Mouse (Mus musculus) embryonic facial prominence, embryonic 15.5 days (tissue): ENCODE measurements at regions not wholly inside any gene's neighbourhood (a gene's known extent, or its start where the extent isn't known, plus 50 kb on each side); places are given as distances from the start of the nearest gene placed in this dataset.

Experiments used
- ATAC-seq: fragments of 200-750 bp; cut with Nextera tagmentation; 2 replicates; pipeline ENCODE4 v1.8.0; 2017; ENCODE audit warnings: low read depth, moderate TSS enrichment; ENCODE audit not compliant: insufficient number of reproducible peaks, low FRiP score, low TSS enrichment
- H3K27ac ChIP-seq: fragments of 300-500 bp; sonication (generic); replicated peaks from 2 replicates; pipeline ENCODE4 v1.5.1; 2015; ENCODE audit warnings: mild to moderate bottlenecking, inconsistent platforms
- H3K27me3 ChIP-seq: fragments of 300-500 bp; sonication (generic); 2 replicates; pipeline ENCODE4 v1.6.1; 2015; ENCODE audit warnings: inconsistent platforms
- H3K36me3 ChIP-seq: fragments of 300-500 bp; sonication (generic); 2 replicates; pipeline ENCODE4 v1.6.1; 2015; ENCODE audit warnings: mild to moderate bottlenecking, inconsistent platforms
- H3K4me1 ChIP-seq: fragments of 300-500 bp; sonication (generic); 2 replicates; pipeline ENCODE4 v1.6.1; 2015; ENCODE audit warnings: inconsistent platforms
- H3K4me2 ChIP-seq: fragments of 300-500 bp; sonication (generic); replicated peaks from 2 replicates; pipeline ENCODE4 v1.6.1; 2015; ENCODE audit warnings: mild to moderate bottlenecking, inconsistent platforms
- H3K4me3 ChIP-seq: fragments of 300-500 bp; sonication (generic); replicated peaks from 2 replicates; pipeline ENCODE4 v1.5.1; 2015; ENCODE audit warnings: mild to moderate bottlenecking, inconsistent platforms
- H3K9ac ChIP-seq: fragments of 300-500 bp; sonication (generic); 2 replicates; pipeline ENCODE4 v1.6.1; 2015; ENCODE audit warnings: inconsistent platforms
- H3K9me3 ChIP-seq: fragments of 300-500 bp; sonication (generic); replicated peaks from 2 replicates; pipeline ENCODE4 v1.6.1; 2016; ENCODE audit warnings: inconsistent platforms
- WGBS: fragments of 180-500 bp; shearing (Covaris S2); methylation state at CpG from one replicate; pipeline ENCODE4 v1.1.7; 2015; 5-methylcytosine and 5-hydroxymethylcytosine counted together

DNA sequence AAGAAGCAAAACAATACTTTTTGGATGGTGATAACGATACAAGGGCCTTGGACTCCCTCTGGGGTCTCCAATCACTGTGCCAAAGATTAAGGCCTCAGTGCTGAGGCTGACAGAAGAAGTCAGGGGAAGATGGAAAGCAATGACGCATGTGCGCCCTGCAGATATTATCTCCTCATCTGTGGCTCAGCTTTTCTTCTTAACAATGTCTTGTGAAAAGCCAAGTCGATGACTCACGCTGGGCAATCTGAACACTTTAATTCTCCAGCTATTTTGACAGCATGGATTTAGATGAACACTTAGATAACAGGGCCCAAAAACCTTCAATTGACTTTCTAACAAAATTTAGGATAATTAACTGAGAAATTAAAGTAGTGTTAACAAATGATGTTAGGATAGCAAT is 155.7 kb upstream of the Cxcl12 start:
- H3K27ac ChIP-seq, result no peak overlapping the region
- ATAC-seq, result no peak
- H3K36me3 ChIP-seq, result no peaks in the 10 kb centered on the region
- no peaks in the 10 kb centered on the region for H3K27me3 ChIP-seq
- no peak overlapping the region for H3K4me2 ChIP-seq
- H3K4me3 ChIP-seq, result no peak overlapping the region
- H3K9ac ChIP-seq, result no peak overlapping the region
- H3K9me3 ChIP-seq, result no peaks in the 10 kb centered on the region
- 67% methylated on average over 5 of the region's 5 CpGs for WGBS
- no peaks in the 10 kb centered on the region for H3K4me1 ChIP-seq

DNA sequence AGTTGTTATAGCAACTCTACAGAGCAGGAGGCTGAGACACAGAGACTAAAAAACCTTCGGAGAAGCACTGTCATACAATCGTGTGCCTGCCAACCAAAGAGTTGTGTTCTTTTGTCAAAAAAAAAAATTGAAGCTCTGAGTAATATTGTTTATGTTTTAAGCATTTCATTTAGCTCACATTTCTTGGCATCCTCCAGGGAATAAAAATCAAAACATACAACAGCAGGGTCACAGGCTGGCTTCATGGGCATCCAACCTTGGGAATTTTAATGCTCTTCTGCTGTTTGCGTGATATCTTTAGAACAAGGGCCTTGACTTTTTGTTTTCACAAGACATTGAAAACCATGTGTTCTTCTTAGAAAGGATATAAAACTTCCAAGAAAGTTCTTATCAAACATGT is 152.9 kb upstream of the Cxcl12 start:
- Histone ChIP-seq H3K4me3 (no peak overlapping the region), H3K36me3 (no peaks in the 10 kb centered on the region), H3K27me3 (no peaks in the 10 kb centered on the region), H3K4me1 (no peaks in the 10 kb centered on the region), H3K4me2 (no peak overlapping the region), H3K9ac (no peak overlapping the region), H3K27ac (no peak overlapping the region), H3K9me3 (no peaks in the 10 kb centered on the region)
- 67% methylated on average over 3 of the region's 3 CpGs for WGBS
- no peak for ATAC-seq

DNA sequence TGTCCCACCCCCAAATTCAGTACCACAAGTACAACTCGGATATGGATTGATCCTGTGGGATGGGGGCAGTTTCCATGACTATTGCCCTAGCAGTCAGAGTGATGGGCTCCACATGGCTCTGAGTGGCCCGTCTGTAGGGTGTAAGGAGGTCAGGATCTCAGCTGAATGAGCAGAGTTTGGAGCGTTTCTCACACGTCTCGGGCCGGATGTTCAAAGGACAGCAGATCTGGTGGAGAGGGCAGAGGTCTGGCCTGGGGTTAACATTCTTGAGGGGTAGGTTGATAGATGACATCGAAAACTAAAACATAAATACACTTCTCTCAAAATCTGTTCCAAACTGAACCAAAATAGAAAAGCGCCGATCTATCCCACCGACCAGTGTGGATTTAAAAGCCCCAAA is 146.5 kb upstream of the Cxcl12 start:
- H3K9me3 ChIP-seq, result no peaks in the 10 kb centered on the region
- H3K36me3 ChIP-seq, result no peaks in the 10 kb centered on the region
- no peaks in the 10 kb centered on the region for H3K4me1 ChIP-seq
- no peak overlapping the region for H3K9ac ChIP-seq
- no peak overlapping the region for H3K4me2 ChIP-seq
- no peaks in the 10 kb centered on the region for H3K27me3 ChIP-seq
- H3K27ac ChIP-seq, result no peak overlapping the region
- 48% methylated on average over 10 of the region's 10 CpGs for WGBS
- ATAC-seq, result no peak
- H3K4me3 ChIP-seq, result no peak overlapping the region

DNA sequence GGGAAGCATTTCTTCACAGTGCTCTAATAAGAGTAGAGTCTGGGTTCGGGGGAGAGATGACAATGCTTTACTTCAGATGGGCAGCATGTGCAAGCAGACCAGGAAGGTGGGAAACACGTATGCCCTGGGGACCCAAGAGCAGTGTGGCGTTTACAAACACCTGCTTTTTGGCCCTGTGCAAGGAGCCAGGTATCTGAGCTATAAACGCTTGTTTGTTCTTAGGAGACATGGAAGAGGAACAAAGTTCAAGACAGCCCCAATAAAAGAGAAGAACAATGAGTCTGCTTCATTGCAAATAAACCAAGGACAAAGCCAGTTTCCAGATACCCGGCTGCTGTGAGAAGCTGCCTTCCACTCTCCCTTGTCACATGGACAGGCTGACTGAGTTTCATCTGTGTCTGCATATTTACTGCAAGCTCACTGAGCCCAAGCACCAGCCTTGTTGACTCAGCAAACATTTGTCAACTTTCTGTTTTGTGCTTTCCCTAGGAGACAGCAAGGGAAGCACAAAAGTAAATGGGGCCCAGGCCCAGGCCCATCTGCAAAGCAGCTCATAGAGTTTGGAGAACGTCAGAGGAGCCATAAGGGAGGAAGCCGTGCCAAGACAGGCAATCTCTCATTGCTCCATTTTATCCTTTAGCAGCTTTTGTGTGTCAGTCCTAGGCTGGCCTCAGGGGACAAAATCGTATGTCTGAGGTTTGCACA is 136.1 kb upstream of the Cxcl12 start:
- no peaks in the 10 kb centered on the region for H3K27me3 ChIP-seq
- no peaks in the 10 kb centered on the region for H3K9me3 ChIP-seq
- no peaks in the 10 kb centered on the region for H3K36me3 ChIP-seq
- H3K4me2 ChIP-seq, result no peak overlapping the region
- H3K4me1 ChIP-seq, result no peaks in the 10 kb centered on the region; the same call in 1 of the 2 replicates
- no peak; the same call in 1 of the 2 replicates for ATAC-seq
- no peak overlapping the region for H3K4me3 ChIP-seq
- WGBS, result 50% methylated on average over 8 of the region's 8 CpGs
- H3K9ac ChIP-seq, result no peak overlapping the region
- no peak overlapping the region for H3K27ac ChIP-seq

DNA sequence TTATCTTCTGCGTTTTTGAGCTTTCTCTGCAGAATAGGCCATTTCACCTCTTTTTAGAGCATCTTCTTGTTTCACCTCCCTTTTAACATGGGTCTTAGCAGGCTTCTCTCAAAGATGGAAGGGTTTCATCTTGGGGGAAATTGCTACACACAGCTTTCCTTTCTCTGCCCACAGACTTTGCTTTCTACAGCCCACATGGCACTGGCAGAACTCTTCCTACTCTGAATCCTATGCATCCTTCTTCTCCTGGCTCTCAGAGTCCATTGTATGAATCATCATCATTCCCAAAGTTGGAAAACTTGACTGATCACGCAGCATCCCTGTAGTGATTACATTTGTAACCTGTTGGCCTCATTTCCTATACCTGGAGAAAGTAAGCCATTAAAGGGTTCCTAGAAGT is 124.6 kb upstream of the Cxcl12 start:
- no peak overlapping the region for H3K27ac ChIP-seq
- no peak overlapping the region for H3K4me2 ChIP-seq
- no peaks in the 10 kb centered on the region for H3K9me3 ChIP-seq
- H3K9ac ChIP-seq, result no peak overlapping the region
- ATAC-seq, result no peak
- 80% methylated on average over 2 of the region's 2 CpGs for WGBS
- H3K4me3 ChIP-seq, result no peak overlapping the region
- H3K27me3 ChIP-seq, result no peaks in the 10 kb centered on the region
- no peaks in the 10 kb centered on the region for H3K4me1 ChIP-seq
- no peaks in the 10 kb centered on the region for H3K36me3 ChIP-seq

DNA sequence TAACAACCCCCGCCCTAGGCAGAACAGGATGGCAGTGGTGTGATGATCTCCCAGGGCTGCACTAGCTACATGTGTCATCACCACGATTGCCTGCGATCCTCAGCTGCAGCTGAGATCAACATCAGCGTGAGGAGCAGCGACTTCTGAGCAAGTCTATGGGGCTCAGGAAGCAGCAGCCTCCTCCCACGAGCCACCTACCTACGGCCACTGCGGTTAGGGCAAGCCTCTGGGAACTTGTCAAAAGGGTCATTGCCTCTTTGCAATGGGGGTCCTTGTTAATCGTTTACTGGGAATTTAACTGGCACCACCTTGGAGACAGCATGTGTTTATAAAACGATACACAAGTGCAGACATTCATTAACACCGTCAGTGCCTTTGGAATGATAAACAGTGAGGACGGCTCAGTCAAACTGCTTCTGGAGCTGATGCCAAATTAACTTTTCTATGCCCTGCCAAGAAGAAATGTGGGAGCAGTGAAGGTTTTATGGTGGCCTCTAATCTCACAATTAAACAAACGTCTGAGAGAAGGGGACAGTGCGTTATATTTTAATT is 118.8 kb upstream of the Cxcl12 start:
- 60% methylated on average over 14 of the region's 14 CpGs for WGBS
- H3K9me3 ChIP-seq, result no peaks in the 10 kb centered on the region
- no peaks in the 10 kb centered on the region for H3K36me3 ChIP-seq
- H3K27ac ChIP-seq, result no peak overlapping the region
- H3K4me1 ChIP-seq, result no peaks in the 10 kb centered on the region
- no peak overlapping the region for H3K9ac ChIP-seq
- no peaks in the 10 kb centered on the region for H3K27me3 ChIP-seq
- no peak overlapping the region for H3K4me3 ChIP-seq
- ATAC-seq, result no peak
- H3K4me2 ChIP-seq, result no peak overlapping the region

DNA sequence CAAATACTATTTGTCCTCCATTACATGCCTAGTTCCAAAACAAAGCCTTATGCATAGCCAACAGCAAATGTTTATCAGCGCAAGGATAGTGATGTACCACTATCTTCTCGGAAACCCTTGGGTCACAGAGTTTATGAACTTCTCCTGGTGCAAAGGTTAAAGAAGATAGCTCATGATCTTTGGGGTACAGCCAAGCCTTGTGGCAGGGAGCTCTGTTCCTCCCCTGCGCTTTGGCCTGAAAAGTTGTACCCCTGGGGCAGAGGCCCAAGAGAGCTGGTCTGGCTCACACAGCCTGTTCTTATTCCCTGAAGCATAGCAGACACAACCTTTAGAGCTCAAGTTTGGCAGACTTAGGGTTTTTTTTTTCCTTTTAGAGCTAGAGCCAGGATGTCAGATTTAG is 107.6 kb upstream of the Cxcl12 start:
- Histone ChIP-seq H3K27ac (no peak overlapping the region), H3K9me3 (no peaks in the 10 kb centered on the region), H3K9ac (no peak overlapping the region), H3K4me1 (peaks cover 8% of the 10 kb centered on the region; the same call in 1 of the 2 replicates), H3K36me3 (no peaks in the 10 kb centered on the region), H3K27me3 (no peaks in the 10 kb centered on the region), H3K4me2 (no peak overlapping the region), H3K4me3 (no peak overlapping the region)
- no peak for ATAC-seq
- WGBS, result 72% methylated on average over 3 of the region's 3 CpGs

DNA sequence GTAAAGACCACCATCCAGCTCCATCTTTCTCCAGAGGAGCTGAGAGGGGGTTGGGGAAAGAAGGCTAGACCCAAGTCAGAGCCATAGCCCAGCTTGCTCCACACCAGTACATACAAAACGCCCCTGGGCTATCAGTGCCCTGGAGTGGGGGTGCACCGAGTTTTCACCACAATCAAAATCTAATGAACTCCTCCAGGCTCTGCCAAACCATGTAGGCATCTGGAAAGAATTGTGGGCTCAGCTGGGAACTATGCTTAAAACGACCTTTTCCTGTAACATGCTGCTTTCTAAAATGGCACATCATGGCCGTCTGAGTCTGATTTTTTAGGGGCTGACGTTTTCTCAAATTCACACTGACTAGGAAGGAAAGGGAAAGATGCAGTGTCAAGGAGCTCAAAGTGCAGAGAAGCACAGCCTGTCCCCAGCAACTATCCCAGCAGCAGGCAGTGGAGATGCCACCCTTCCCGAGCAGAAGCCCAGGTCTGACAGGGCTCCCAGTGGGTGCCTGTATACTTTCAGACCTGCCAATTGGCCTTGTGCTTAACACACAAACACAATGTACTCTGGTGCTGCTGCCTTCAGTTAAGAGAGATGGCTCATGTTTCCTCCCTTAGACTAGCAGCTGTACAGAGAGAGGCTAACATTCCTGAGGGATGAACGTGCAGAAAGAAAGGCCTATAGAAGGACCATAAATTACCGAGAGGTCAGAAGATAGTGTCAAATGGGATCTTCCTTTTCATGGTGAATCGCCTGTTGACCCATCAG is 100.6 kb upstream of the Cxcl12 start:
- peak overlapping the region; percentile 67; the same call in 1 of the 2 replicates for H3K27ac ChIP-seq
- no peak overlapping the region for H3K4me2 ChIP-seq
- peak; percentile 41; the same call in 1 of the 2 replicates for ATAC-seq
- H3K4me3 ChIP-seq, result no peak overlapping the region
- WGBS, result 33% methylated on average over 9 of the region's 9 CpGs
- H3K36me3 ChIP-seq, result no peaks in the 10 kb centered on the region
- H3K9ac ChIP-seq, result no peak overlapping the region
- H3K27me3 ChIP-seq, result no peaks in the 10 kb centered on the region
- H3K4me1 ChIP-seq, result peaks cover 25% of the 10 kb centered on the region
- H3K9me3 ChIP-seq, result no peaks in the 10 kb centered on the region

DNA sequence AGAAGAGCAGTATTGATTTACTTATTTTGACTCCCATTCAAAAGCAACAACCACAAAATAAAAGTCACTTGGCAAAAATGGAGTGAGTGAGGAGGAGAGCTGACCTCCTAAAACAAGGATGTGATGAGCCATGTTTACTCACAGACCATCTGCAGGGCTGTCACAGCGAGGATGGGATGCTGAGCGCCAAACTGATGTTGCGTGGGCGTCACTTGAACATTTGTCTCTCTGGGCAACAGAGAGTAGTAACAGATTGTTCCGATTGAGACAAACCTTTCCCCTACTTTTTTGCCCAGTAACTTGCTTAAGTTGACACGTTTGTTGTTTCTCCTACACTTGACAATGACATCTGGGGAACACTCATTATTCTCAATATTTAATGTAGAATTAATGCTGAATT is 97.0 kb upstream of the Cxcl12 start:
- 69% methylated on average over 6 of the region's 6 CpGs for WGBS
- Histone ChIP-seq H3K4me3 (no peak overlapping the region), H3K27ac (no peak overlapping the region), H3K4me2 (no peak overlapping the region), H3K27me3 (no peaks in the 10 kb centered on the region), H3K9me3 (no peaks in the 10 kb centered on the region), H3K4me1 (peaks cover 19% of the 10 kb centered on the region), H3K36me3 (no peaks in the 10 kb centered on the region), H3K9ac (no peak overlapping the region)
- no peak for ATAC-seq

DNA sequence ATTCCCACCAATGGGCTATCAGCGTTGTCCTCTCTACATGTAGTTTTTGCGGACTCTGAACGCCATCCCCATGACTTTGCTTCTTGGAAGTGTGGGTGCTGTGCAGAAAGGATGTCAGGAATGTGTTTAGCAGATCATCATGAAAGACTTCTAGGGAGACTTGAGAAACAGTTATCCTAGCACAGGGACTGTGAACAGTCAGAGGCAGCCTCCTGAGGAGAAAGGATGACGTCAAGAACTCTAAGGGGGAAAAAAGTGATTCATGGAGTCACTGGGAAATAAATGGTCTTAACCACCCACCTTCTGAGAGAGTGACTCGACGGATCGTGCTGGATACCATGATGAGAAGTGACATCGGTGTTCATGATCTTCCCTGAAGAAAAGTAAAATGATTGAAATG is 96.5 kb upstream of the Cxcl12 start:
- Histone ChIP-seq H3K9me3 (no peaks in the 10 kb centered on the region), H3K4me3 (no peak overlapping the region), H3K27me3 (no peaks in the 10 kb centered on the region), H3K36me3 (no peaks in the 10 kb centered on the region), H3K27ac (no peak overlapping the region; the same call in 1 of the 2 replicates), H3K4me1 (peaks cover 17% of the 10 kb centered on the region), H3K4me2 (no peak overlapping the region), H3K9ac (no peak overlapping the region)
- ATAC-seq, result no peak
- WGBS, result 68% methylated on average over 8 of the region's 8 CpGs

DNA sequence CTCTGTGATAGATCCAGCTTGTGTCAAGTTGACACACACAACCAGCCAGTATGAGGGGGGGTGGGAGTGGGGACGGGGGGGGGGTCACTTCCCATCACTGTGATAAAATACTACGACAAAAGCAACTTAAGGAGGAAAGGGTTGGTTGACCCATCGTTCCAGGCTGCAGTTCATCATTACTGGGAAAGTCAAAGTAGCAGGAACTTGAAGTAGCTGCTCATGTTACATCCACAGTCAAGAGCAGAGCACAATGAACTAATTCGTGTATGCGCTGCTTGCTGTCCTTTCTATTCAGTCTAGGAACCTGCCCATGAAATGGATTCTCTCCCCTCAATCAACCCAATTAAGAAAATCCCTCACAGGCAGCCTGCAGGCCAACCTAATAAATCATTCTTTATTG is 88.8 kb upstream of the Cxcl12 start:
- WGBS, result 35% methylated on average over 5 of the region's 5 CpGs
- H3K9ac ChIP-seq, result no peak overlapping the region
- H3K27me3 ChIP-seq, result no peaks in the 10 kb centered on the region
- no peaks in the 10 kb centered on the region for H3K36me3 ChIP-seq
- H3K9me3 ChIP-seq, result no peaks in the 10 kb centered on the region
- no peak overlapping the region for H3K27ac ChIP-seq
- H3K4me1 ChIP-seq, result no peaks in the 10 kb centered on the region
- no peak overlapping the region for H3K4me3 ChIP-seq
- no peak for ATAC-seq
- H3K4me2 ChIP-seq, result no peak overlapping the region
